Comparison of ENCODE assay signal across 8 mouse cellular contexts in genomic region chr17:45373987-45374608, GRCm38 (mm10). TPM values are rescaled to one million over a fixed set of nuclear protein-coding genes. Genes with fewer than 3 reads are reported as not detected.
DNase-seq lines count a peak whose midpoint lies in the region; ATAC-seq and TF ChIP-seq lines count a peak whose summit lies in the region.

No protein-coding gene starts in this region.

- 29% methylated on average over 13 of the region's 13 CpGs for WGBS in forebrain, embryonic 16.5 days
- WGBS in lung, embryonic 15.5 days = 22% methylated on average over 13 of the region's 13 CpGs

- H3K4me1 ChIP-seq in ES-Bruce4 (ENCODE audit: control insufficient read depth, insufficient read depth, low read length) = no peaks in the 10 kb centered on the region
- no peaks in the 10 kb centered on the region; the same call in 1 of the 2 replicates for H3K4me1 ChIP-seq in forebrain, embryonic 16.5 days (replicated peaks; ENCODE audit: control insufficient read depth, insufficient read depth, low read length)
- H3K4me1 ChIP-seq in lung, embryonic 15.5 days = 0 out of 2 replicates have a peak, but pooled peaks cover 2% of the 10 kb centered on the region

- intact Hi-C loops in heart, postnatal 14 days (cut with DNase I) = loop anchor here (2.0 to 10.0 kb wide), 4 partner anchors 309 to 1112 kb away; no protein-coding TSS in a partner anchor

- no peak overlapping the region for H3K27ac ChIP-seq in ES-Bruce4 (ENCODE audit: insufficient read depth, low read length)
- H3K27ac ChIP-seq in forebrain, embryonic 16.5 days (ENCODE audit: low read length) = no peak overlapping the region
- no peak overlapping the region for H3K27ac ChIP-seq in lung, embryonic 15.5 days

- H3K9me3 ChIP-seq in ES-Bruce4 (replicated peaks; ENCODE audit: control insufficient read depth, insufficient read depth, low read length, poor library complexity, severe bottlenecking) = no peaks in the 10 kb centered on the region
- H3K9me3 ChIP-seq in forebrain, embryonic 16.5 days (ENCODE audit: control insufficient read depth, low read length) = no peaks in the 10 kb centered on the region
- no peaks in the 10 kb centered on the region for H3K9me3 ChIP-seq in lung, embryonic 15.5 days

- peak; percentile 91 for TF ChIP-seq CTCF in ES-Bruce4 (IDR thresholded peaks at IDR 0.05; ENCODE audit: low read depth, low read length)

- no peak overlapping the region for H3K4me2 ChIP-seq in forebrain, embryonic 16.5 days (ENCODE audit: low read length)
- 0 out of 2 replicates have a peak overlapping the region, but pooled peaks have one; percentile 23 for H3K4me2 ChIP-seq in lung, embryonic 15.5 days

- DNase-seq in c-Kit-positive CD71-positive TER-119-positive erythroid progenitor cells, embryonic 14.5 days (ENCODE audit: low spot score) = peak; percentile 37
- DNase-seq in heart, postnatal 14 days = peak; percentile 79 to 88
- peak; percentile 69 to 79 for DNase-seq in layer of hippocampus, adult 18-20 months (ENCODE audit: low spot score in 2 of 2)
- peak; percentile 83 for DNase-seq in ovary, postnatal 14 days (ENCODE audit: low spot score)
- DNase-seq in thymus, postnatal 14 days = peak; percentile 80

- H3K27me3 ChIP-seq in ES-Bruce4 (ENCODE audit: control insufficient read depth, insufficient read depth, low read length, poor library complexity, severe bottlenecking) = no peaks in the 10 kb centered on the region
- H3K27me3 ChIP-seq in forebrain, embryonic 16.5 days (replicated peaks; ENCODE audit: control insufficient read depth, insufficient read depth, low read length) = no peaks in the 10 kb centered on the region
- H3K27me3 ChIP-seq in lung, embryonic 15.5 days = peaks cover 10% of the 10 kb centered on the region; the same call in 1 of the 2 replicates

- TF ChIP-seq EP300 in ES-Bruce4 (IDR thresholded peaks at IDR 0.05; ENCODE audit: insufficient read depth, low read depth, low read length) = no peak

- no peaks in the 10 kb centered on the region for H3K36me3 ChIP-seq in ES-Bruce4 (ENCODE audit: control insufficient read depth, insufficient read depth, low read length, poor library complexity, severe bottlenecking)
- H3K36me3 ChIP-seq in forebrain, embryonic 16.5 days (ENCODE audit: control insufficient read depth, insufficient read depth) = no peaks in the 10 kb centered on the region
- no peaks in the 10 kb centered on the region for H3K36me3 ChIP-seq in lung, embryonic 15.5 days

- peak overlapping the region; percentile 31 for H3K4me3 ChIP-seq in ES-Bruce4 (ENCODE audit: low read depth, low read length)
- H3K4me3 ChIP-seq in forebrain, embryonic 16.5 days (replicated peaks; ENCODE audit: low read length) = no peak overlapping the region
- H3K4me3 ChIP-seq in lung, embryonic 15.5 days = no peak overlapping the region

- no peak for TF ChIP-seq POLR2A in ES-Bruce4 (IDR thresholded peaks at IDR 0.05; ENCODE audit: insufficient read depth, low read length)

- peak overlapping the region; percentile 39 for H3K9ac ChIP-seq in ES-Bruce4 (ENCODE audit: low read depth, poor library complexity, severe bottlenecking)
- no peak overlapping the region for H3K9ac ChIP-seq in forebrain, embryonic 16.5 days (replicated peaks; ENCODE audit: low read depth, low read length)
- no peak overlapping the region for H3K9ac ChIP-seq in lung, embryonic 15.5 days

- peak; percentile 84 for ATAC-seq in forebrain, embryonic 16.5 days
- peak; percentile 65; the same call in 1 of the 2 replicates for ATAC-seq in lung, embryonic 15.5 days (ENCODE audit: borderline replicate concordance, extremely low read depth, low FRiP score, low TSS enrichment)

RNA-seq across cellular contexts. Expression of gene Cdc5l, which starts 59.4 kb away (rescaled TPM):
- polyA plus RNA-seq in ES-Bruce4 (2011; ENCODE audit: insufficient read depth, insufficient read length, low read depth, missing spikeins) = 135 and 137 TPM in 2 replicates
- polyA plus RNA-seq in forebrain, embryonic 16.5 days (2015; fragmentation: Nextera tagmentation; extraction: Ambion mirVana) = 68.3 and 72.6 TPM in 2 replicates
- total RNA-seq in heart, postnatal 14 days (2021) = 10 to 100 TPM; 38.0 to 43.4 TPM
- total RNA-seq in layer of hippocampus, adult 18-20 months (2021) = 10 to 100 TPM; 58.7 TPM
- polyA plus RNA-seq in lung, embryonic 15.5 days (2015; fragmentation: Nextera tagmentation; extraction: Ambion mirVana) = 59.2 and 61.1 TPM in 2 replicates
